Mouse (Mus musculus) midbrain, embryonic 14.5 days (tissue): ENCODE data around the gene Hoxb3. TPM values are rescaled to one million over a fixed set of nuclear protein-coding genes. Genes with fewer than 3 reads are reported as not detected.

ENCODE experiments used
- ATAC-seq: fragments of 200-750 bp; cut with Nextera tagmentation; 2 replicates; pipeline ENCODE4 v1.8.0; 2017; ENCODE audit warnings: moderate number of reproducible peaks, moderate library complexity; ENCODE audit not compliant: low FRiP score, low TSS enrichment
- DNase-seq: peaks from one replicate; pipeline ENCODE4 v3.0.0-alpha.2; 2015
- H3K27ac ChIP-seq: fragments of 300-500 bp; sonication (generic); replicated peaks from 2 replicates; pipeline ENCODE4 v1.5.1; 2014; ENCODE audit warnings: mild to moderate bottlenecking, low read depth, low read length, moderate library complexity
- H3K27me3 ChIP-seq: fragments of 300-500 bp; sonication (generic); 2 replicates; pipeline ENCODE4 v1.6.1; 2014; ENCODE audit warnings: low read length, control low read depth, mixed read lengths; ENCODE audit not compliant: control insufficient read depth, insufficient read depth
- H3K36me3 ChIP-seq: fragments of 300-500 bp; sonication (generic); 2 replicates; pipeline ENCODE4 v1.6.1; 2014; ENCODE audit warnings: low read length, control low read depth; ENCODE audit not compliant: control insufficient read depth, insufficient read depth
- H3K4me1 ChIP-seq: fragments of 300-500 bp; sonication (generic); 2 replicates; pipeline ENCODE4 v1.6.1; 2014; ENCODE audit warnings: mild to moderate bottlenecking, antibody characterized with exemption, low read length, control low read depth; ENCODE audit not compliant: control insufficient read depth, insufficient read depth
- H3K4me2 ChIP-seq: fragments of 300-500 bp; sonication (generic); 2 replicates; pipeline ENCODE4 v1.6.1; 2014; ENCODE audit warnings: mild to moderate bottlenecking, low read length, moderate library complexity
- H3K4me3 ChIP-seq: fragments of 300-500 bp; sonication (generic); replicated peaks from 2 replicates; pipeline ENCODE4 v1.5.1; 2014; ENCODE audit warnings: low read depth, low read length
- H3K9ac ChIP-seq: fragments of 300-500 bp; sonication (generic); replicated peaks from 2 replicates; pipeline ENCODE4 v1.6.1; 2014; ENCODE audit warnings: mild to moderate bottlenecking, low read length, moderate library complexity
- H3K9me3 ChIP-seq: fragments of 300-500 bp; sonication (generic); 2 replicates; pipeline ENCODE4 v1.6.1; 2016; ENCODE audit warnings: low read length, control low read depth, mixed read lengths; ENCODE audit not compliant: control insufficient read depth
- WGBS: fragments of 180-500 bp; shearing (Covaris S2); extraction: QIAGEN DNeasy Blood & Tissue Kit; methylation state at CpG from one replicate; pipeline ENCODE4 v1.1.7; 2014; 5-methylcytosine and 5-hydroxymethylcytosine counted together
- polyA plus RNA-seq: library from polyadenylated mRNA; unstranded; fragments of >200 nt; fragmentation: Nextera tagmentation; extraction: Ambion mirVana; gene quantifications from 2 replicates; pipeline ENCODE4 v1.2.1, GENCODE M21; 2014

Gene Hoxb3
- polyA plus RNA-seq: not detected in 2 replicates

DNA sequence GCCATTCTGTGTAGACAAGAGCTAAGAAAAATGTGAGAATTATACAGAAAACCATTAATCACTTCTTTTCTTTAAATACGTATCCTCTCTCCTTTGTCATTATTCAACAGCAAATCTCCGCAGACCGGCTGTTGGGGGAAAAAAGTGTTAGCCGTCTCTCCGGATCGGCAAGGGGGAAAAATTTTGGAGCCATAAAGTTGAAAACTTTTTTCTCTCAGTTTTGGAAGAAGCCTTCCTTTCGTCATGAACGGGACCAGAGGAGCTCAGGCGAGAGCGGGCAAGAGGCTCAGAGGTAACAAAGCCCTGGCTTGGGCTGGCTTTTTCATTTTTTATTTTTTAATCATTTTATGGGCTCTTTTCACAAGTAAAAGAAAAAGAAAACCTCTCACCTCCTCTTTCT, at the start of gene Hoxb3:
Gene Hoxb3 (plus strand): TSS at position 173 of the 400 bp plus-strand sequence.
- Histone ChIP-seq H3K9me3 (no peaks in the 10 kb centered on the region), H3K4me2 (no peak within 1 kb of the TSS), H3K36me3 (no peaks in the 10 kb centered on the region), H3K4me3 (no peak within 1 kb of the TSS), H3K27ac (no peak within 1 kb of the TSS), H3K4me1 (no peaks in the 10 kb centered on the region), H3K9ac (no peak within 1 kb of the TSS), H3K27me3 (peaks cover 99% of the 10 kb centered on the region)
- ATAC-seq (no peak), DNase-seq (no peak)
- WGBS: 1% methylated on average over 10 of the region's 10 CpGs

DNA sequence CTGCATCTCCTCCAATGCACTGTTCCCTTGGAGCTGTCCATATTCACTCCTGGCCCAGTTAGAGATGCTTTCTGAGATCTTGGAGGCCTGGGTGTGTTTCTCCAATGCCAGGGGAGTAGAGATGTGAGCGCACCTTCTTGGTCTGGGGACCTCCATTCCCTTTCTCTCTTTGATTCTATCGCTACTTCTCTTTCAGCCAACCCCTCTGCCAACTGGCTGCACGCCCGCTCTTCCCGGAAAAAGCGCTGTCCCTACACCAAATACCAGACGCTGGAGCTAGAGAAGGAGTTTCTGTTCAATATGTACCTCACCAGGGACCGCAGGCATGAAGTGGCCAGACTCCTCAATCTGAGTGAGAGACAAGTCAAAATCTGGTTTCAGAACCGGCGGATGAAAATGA, 48.7 kb upstream of the Hoxb3 start:
- no peak overlapping the region for H3K4me3 ChIP-seq
- peaks cover 99% of the 10 kb centered on the region for H3K27me3 ChIP-seq
- 3% methylated on average over 10 of the region's 10 CpGs for WGBS
- ATAC-seq (no peak), DNase-seq (no peak)
- H3K27ac ChIP-seq: no peak overlapping the region
- H3K36me3 ChIP-seq: no peaks in the 10 kb centered on the region
- H3K4me1 ChIP-seq: no peaks in the 10 kb centered on the region
- H3K4me2 ChIP-seq: no peak overlapping the region
- H3K9me3 ChIP-seq: no peaks in the 10 kb centered on the region
- H3K9ac ChIP-seq: no peak overlapping the region

DNA sequence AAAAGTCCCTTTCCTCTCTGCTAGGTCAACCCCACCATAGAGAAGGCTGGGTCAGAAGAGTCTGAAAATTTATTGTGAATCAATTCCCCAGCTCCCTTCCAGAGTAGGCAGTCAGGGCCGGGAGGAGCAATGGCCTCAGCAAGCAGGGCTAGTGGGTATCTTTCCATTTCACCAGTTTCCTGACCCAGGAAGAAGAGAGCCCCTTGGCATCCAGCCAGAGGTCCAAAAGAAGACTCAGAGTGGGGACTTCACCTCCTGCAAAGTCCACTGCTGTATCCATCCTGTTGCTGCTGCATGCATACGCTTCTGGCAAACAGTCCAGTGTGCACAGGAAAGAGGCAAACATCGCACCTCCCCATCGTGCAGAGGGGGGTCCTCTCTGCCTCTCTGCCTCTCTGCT, 47.2 kb upstream of the Hoxb3 start:
- Histone ChIP-seq H3K4me2 (no peak overlapping the region), H3K9me3 (no peaks in the 10 kb centered on the region), H3K4me3 (no peak overlapping the region), H3K4me1 (no peaks in the 10 kb centered on the region), H3K36me3 (no peaks in the 10 kb centered on the region), H3K9ac (no peak overlapping the region), H3K27ac (no peak overlapping the region), H3K27me3 (peaks cover 99% of the 10 kb centered on the region)
- 4% methylated on average over 4 of the region's 4 CpGs for WGBS
- DNase-seq (no peak), ATAC-seq (no peak)

GRCm38 (mm10) chr11:96277151-96278044, 45.7 kb upstream of the Hoxb3 start:
- WGBS: 1% methylated on average over 35 of the region's 35 CpGs
- Histone ChIP-seq H3K4me1 (no peaks in the 10 kb centered on the region), H3K9me3 (no peaks in the 10 kb centered on the region), H3K27me3 (peaks cover 98% of the 10 kb centered on the region), H3K9ac (no peak overlapping the region), H3K4me3 (no peak overlapping the region), H3K4me2 (no peak overlapping the region), H3K27ac (no peak overlapping the region), H3K36me3 (no peaks in the 10 kb centered on the region)
- DNase-seq: no peak
- ATAC-seq: no peak

DNA sequence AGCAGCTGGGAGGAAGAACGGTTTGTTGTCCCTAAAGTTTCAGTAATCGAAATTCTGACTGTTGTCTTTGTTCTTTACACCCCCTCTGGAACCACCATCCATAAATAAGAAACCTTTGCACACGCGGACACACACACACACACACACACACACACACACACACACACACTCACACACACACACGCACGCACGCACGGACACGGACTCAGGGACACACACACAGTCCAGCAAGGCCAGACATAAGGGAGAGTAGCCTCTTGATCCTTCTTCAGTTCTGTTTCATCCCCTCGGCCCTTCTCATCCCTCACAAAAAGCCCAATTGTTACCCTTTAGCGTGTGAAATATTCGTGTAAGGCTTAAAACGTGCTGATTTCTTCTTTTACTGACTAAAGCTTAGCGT, 44.8 kb upstream of the Hoxb3 start:
- no peak overlapping the region for H3K9ac ChIP-seq
- DNase-seq (no peak), ATAC-seq (no peak)
- no peaks in the 10 kb centered on the region for H3K36me3 ChIP-seq
- 21% methylated on average over 14 of the region's 14 CpGs for WGBS
- no peak overlapping the region for H3K4me2 ChIP-seq
- no peaks in the 10 kb centered on the region for H3K9me3 ChIP-seq
- H3K27me3 ChIP-seq: peaks cover 98% of the 10 kb centered on the region
- no peaks in the 10 kb centered on the region for H3K4me1 ChIP-seq
- H3K4me3 ChIP-seq: no peak overlapping the region
- no peak overlapping the region for H3K27ac ChIP-seq

GRCm38 (mm10) chr11:96278773-96279172, 44.4 kb upstream of the Hoxb3 start:
- Histone ChIP-seq H3K27me3 (peaks cover 98% of the 10 kb centered on the region), H3K4me2 (no peak overlapping the region), H3K4me1 (no peaks in the 10 kb centered on the region), H3K27ac (no peak overlapping the region), H3K36me3 (no peaks in the 10 kb centered on the region), H3K4me3 (no peak overlapping the region), H3K9me3 (no peaks in the 10 kb centered on the region), H3K9ac (no peak overlapping the region)
- under 1% methylated on average over 9 of the region's 9 CpGs for WGBS
- DNase-seq: peak; percentile 93
- ATAC-seq: no peak

DNA sequence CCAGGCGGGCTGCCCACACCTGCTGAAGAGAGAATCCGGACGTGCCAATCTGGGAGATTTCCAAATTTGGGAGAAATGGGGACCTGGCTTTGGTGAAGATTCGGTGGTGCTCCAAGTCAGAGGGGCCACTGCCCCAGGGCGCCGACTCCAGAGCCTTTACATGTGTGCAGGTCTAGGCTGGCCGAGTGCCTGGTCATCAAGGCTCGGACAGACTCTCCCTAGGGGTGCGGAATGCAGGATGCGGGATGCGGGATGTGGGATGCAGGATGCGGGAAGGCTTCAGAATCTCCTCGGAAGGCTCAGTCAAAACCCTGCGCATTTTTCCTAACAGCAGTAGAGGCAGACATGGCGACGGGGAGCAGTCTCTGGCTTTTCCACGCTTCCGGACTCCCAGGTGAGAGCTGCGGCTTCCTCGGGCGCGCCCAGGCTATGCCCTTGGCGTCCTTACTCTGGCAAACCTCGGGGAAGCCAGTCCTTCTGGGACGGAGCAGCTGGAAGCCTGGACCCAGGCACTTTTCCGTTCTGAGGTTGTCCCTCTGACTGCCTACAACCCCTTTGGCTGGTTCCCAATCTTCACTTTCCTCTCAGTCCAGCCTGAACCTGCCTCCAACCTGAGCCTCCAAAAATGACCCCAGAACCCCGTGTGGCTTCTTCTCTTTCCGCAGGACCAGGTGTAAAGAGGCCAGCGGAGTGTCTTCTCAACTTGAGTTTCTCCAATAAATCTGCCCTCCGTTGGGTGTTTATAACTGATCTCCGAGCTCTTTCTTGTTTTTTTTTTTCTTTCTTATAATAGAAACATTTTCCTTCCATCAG, 43.5 kb upstream of the Hoxb3 start:
- H3K27me3 ChIP-seq: peaks cover 98% of the 10 kb centered on the region
- H3K36me3 ChIP-seq: no peaks in the 10 kb centered on the region
- no peak for ATAC-seq
- DNase-seq: no peak
- no peak overlapping the region for H3K4me2 ChIP-seq
- no peak overlapping the region for H3K27ac ChIP-seq
- H3K9ac ChIP-seq: no peak overlapping the region
- whole genome bisulfite sequencing: 4% methylated on average over 31 of the region's 31 CpGs
- 0 out of 2 replicates have a peak, but pooled peaks cover 2% of the 10 kb centered on the region for H3K4me1 ChIP-seq
- H3K4me3 ChIP-seq: no peak overlapping the region
- H3K9me3 ChIP-seq: no peaks in the 10 kb centered on the region

DNA sequence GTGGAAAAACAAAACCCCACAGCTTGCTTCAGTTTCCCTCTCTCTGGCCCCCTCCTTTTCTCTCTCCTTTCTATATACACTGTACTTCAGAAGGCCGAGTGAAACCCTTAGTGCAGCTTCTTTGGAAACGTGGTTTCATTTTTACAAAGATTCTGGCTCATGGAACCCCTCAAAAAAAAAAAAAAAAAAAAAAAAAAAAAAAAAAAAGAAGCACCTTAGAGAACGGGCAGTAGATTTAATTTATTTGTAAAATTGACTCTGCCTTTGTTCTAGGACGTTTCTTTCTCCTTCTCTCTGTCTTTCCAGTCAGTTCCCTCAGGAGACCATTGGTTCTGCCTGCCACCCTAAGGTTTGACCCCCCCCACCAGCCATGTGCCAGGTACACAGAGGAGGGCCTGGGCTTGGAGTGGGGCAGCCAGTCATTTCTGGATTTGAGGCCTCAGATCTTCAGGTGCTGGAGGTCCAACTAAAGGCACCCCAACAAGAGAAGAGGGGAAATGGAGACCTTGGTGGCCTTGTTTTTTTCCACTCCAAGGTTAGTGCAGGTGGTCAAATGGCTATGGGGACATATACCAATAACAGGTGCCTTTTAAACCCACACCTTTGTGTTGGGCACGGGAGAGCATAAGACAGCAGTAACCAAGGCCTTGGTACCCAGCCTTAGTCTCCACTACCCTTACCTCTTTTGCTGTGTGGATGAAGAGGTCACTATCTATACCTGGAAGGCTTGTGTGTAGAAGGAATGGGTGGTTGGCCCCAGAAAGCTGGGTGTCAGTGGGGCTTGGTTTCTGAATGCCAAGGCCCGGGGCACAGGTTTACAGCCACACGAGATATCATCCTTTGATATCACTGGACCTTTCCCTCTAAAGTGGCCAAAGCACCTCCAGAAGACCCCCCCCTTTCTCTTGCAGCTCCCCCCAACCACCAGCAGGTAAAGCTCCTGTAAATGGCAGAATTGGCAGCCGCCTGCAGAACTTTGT, 42.4 kb upstream of the Hoxb3 start:
- Histone ChIP-seq H3K27me3 (peaks cover 98% of the 10 kb centered on the region), H3K27ac (no peak overlapping the region), H3K4me1 (0 out of 2 replicates have a peak, but pooled peaks cover 2% of the 10 kb centered on the region), H3K9ac (no peak overlapping the region), H3K4me3 (no peak overlapping the region), H3K4me2 (no peak overlapping the region), H3K9me3 (no peaks in the 10 kb centered on the region), H3K36me3 (no peaks in the 10 kb centered on the region)
- DNase-seq (no peak), ATAC-seq (no peak)
- whole genome bisulfite sequencing: 9% methylated on average over 8 of the region's 8 CpGs
